Mouse (Mus musculus) stomach, embryonic 15.5 days (tissue): ENCODE data around the gene Gm3667. TPM values are rescaled to one million over a fixed set of nuclear protein-coding genes. Genes with fewer than 3 reads are reported as not detected.
"Not testable (repeated sequence)": the region's sequence is repeated elsewhere in the genome, so short reads cannot be mapped to it uniquely, and the experiment has no call there.

Experiments
- ATAC-seq: fragments of 200-750 bp; cut with Nextera tagmentation; 2 replicates; pipeline ENCODE4 v1.8.0; 2017; ENCODE audit warnings: low read depth, moderate number of reproducible peaks, moderate TSS enrichment; ENCODE audit not compliant: insufficient read depth, low FRiP score
- H3K27ac ChIP-seq: fragments of 300-500 bp; sonication (generic); 2 replicates; pipeline ENCODE4 v1.5.1; 2015; ENCODE audit warnings: mild to moderate bottlenecking, inconsistent platforms
- H3K27me3 ChIP-seq: fragments of 300-500 bp; sonication (generic); replicated peaks from 2 replicates; pipeline ENCODE4 v1.6.1; 2015; ENCODE audit warnings: inconsistent platforms
- H3K36me3 ChIP-seq: fragments of 300-500 bp; sonication (generic); 2 replicates; pipeline ENCODE4 v1.6.1; 2015; ENCODE audit warnings: inconsistent platforms
- H3K4me1 ChIP-seq: fragments of 300-500 bp; sonication (generic); 2 replicates; pipeline ENCODE4 v1.6.1; 2015; ENCODE audit warnings: inconsistent platforms
- H3K4me2 ChIP-seq: fragments of 300-500 bp; sonication (generic); 2 replicates; pipeline ENCODE4 v1.6.1; 2015; ENCODE audit warnings: mild to moderate bottlenecking, inconsistent platforms
- H3K4me3 ChIP-seq: fragments of 300-500 bp; sonication (generic); replicated peaks from 2 replicates; pipeline ENCODE4 v1.5.1; 2015; ENCODE audit warnings: inconsistent platforms
- H3K9ac ChIP-seq: fragments of 300-500 bp; sonication (generic); 2 replicates; pipeline ENCODE4 v1.6.1; 2015; ENCODE audit warnings: inconsistent platforms
- H3K9me3 ChIP-seq: fragments of 300-500 bp; sonication (generic); 2 replicates; pipeline ENCODE4 v1.6.1; 2016; ENCODE audit warnings: inconsistent platforms
- WGBS: fragments of 180-500 bp; shearing (Covaris S2); methylation state at CpG from one replicate; pipeline ENCODE4 v1.1.7; 2015; 5-methylcytosine and 5-hydroxymethylcytosine counted together
- polyA plus RNA-seq: library from polyadenylated mRNA; unstranded; fragments of >200 nt; fragmentation: Nextera tagmentation; extraction: Ambion mirVana; gene quantifications from 2 replicates; pipeline ENCODE4 v1.2.1, GENCODE M21; 2015

Gene Gm3667
- polyA plus RNA-seq: 0.65 and 0.73 TPM in 2 replicates

GRCm38 (mm10) chr14:6889521-6890012 lies at the start of gene Gm3667:
Gene Gm3667 (minus strand): TSS chr14:6889962.
- H3K36me3 ChIP-seq, H3K27me3 ChIP-seq, ATAC-seq, H3K4me1 ChIP-seq, H3K9me3 ChIP-seq, H3K9ac ChIP-seq, H3K27ac ChIP-seq: not testable (repeated sequence)
- WGBS: under 1% methylated on average over 24 of the region's 43 CpGs
- Histone ChIP-seq H3K4me2 (peak within 1 kb of the TSS; percentile 61), H3K4me3 (peak within 1 kb of the TSS; percentile 41)

- H3K9ac ChIP-seq, H3K9me3 ChIP-seq, H3K27ac ChIP-seq, H3K36me3 ChIP-seq, H3K4me2 ChIP-seq, H3K4me1 ChIP-seq, ATAC-seq, H3K4me3 ChIP-seq, H3K27me3 ChIP-seq: not testable (repeated sequence)
- 95% methylated on average over 20 of the region's 24 CpGs for WGBS
Measured at GRCm38 (mm10) chr14:6899881-6900280, 10.1 kb upstream of the Gm3667 start.

GRCm38 (mm10) chr14:6888811-6889210 lies 951 bp downstream of the Gm3667 start:
- H3K36me3 ChIP-seq, H3K9ac ChIP-seq, H3K27ac ChIP-seq, H3K9me3 ChIP-seq, H3K4me1 ChIP-seq, H3K4me3 ChIP-seq, H3K27me3 ChIP-seq, ATAC-seq: not testable (repeated sequence)
- peak overlapping the region; percentile 61; the same call in 1 of the 2 replicates for H3K4me2 ChIP-seq
- 8% methylated on average over 5 of the region's 5 CpGs for WGBS

- H3K27ac ChIP-seq, H3K4me2 ChIP-seq, H3K9ac ChIP-seq, H3K27me3 ChIP-seq, H3K4me1 ChIP-seq, ATAC-seq, H3K9me3 ChIP-seq, H3K4me3 ChIP-seq, H3K36me3 ChIP-seq: not testable (repeated sequence)
- WGBS: no CpG with 5 or more reads among the region's 3 CpGs
Measured at GRCm38 (mm10) chr14:6840211-6840610, 49.6 kb downstream of the Gm3667 start, which contains the start of gene Gm3642. Gene Gm3642 (minus strand): TSS chr14:6840311.

GRCm38 (mm10) chr14:6823297-6823696 lies 66.5 kb downstream of the Gm3667 start:
- 89% methylated on average over 3 of the region's 3 CpGs for WGBS
- H3K4me2 ChIP-seq, H3K9ac ChIP-seq, H3K4me1 ChIP-seq, ATAC-seq, H3K36me3 ChIP-seq, H3K27ac ChIP-seq, H3K27me3 ChIP-seq, H3K4me3 ChIP-seq, H3K9me3 ChIP-seq: not testable (repeated sequence)

Other genes starting within 250 kb of the Gm3667 start
- gene Gm10251, start 205.8 kb downstream of the Gm3667 start, polyA plus RNA-seq: 0.17 TPM in 1 of 2 replicates, not detected in the other
- not detected in 2 replicates for gene Gm8050, start 169.7 kb downstream of the Gm3667 start, polyA plus RNA-seq
- gene Gm3636, start 147.6 kb downstream of the Gm3667 start, polyA plus RNA-seq: 3.0 and 3.9 TPM in 2 replicates
- not detected in 2 replicates for gene Gm8362, start 115.6 kb downstream of the Gm3667 start, polyA plus RNA-seq
- gene Gm3642, start 49.7 kb downstream of the Gm3667 start, polyA plus RNA-seq: not detected in 2 replicates
- gene Gm6356, start 83.9 kb upstream of the Gm3667 start, polyA plus RNA-seq: not detected in 2 replicates
- 0.45 and 0.82 TPM in 2 replicates for gene Gm10406, start 137.5 kb upstream of the Gm3667 start, polyA plus RNA-seq
- gene Gm3685, start 155.0 kb upstream of the Gm3667 start, polyA plus RNA-seq: not detected in 2 replicates
- gene Gm3696, start 210.7 kb upstream of the Gm3667 start, polyA plus RNA-seq: 1.2 and 1.3 TPM in 2 replicates
- not detected in 2 replicates for gene Gm6676, start 235.4 kb upstream of the Gm3667 start, polyA plus RNA-seq